15 mouse cellular contexts compared by ENCODE assay signal in the genomic region with DNA sequence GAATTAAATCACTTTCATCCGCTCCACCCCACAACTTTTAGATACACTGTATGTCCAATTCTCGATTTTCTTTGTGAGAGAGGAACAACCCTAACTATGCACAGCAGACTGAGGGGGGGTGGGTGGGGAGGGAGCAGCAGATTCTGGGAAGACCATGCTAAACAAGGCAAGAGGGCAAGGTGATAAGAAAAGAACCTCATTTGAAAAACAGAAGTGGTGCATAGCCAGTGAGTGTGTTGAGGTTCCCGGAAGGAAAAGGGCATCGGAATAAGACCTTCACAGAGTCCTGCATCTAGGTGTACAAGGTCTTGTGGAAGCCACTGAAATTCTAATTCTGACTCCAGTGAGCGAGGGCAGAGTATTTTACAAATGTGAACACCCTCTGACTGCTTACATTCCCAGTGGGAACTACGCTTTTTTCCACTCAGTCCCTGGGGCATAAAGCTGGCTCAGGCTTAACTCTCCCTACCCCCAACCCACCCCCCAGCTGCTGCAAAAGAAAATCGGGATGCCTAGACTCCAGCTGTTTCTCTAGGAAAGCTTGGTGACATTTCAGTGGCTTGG. TPM values are rescaled to one million over a fixed set of nuclear protein-coding genes. Genes with fewer than 3 reads are reported as not detected.
DNase-seq lines count a peak whose midpoint lies in the region; ATAC-seq and TF ChIP-seq lines count a peak whose summit lies in the region.
"Had no signal": no experiment of that assay in that cellular context is flagged by ENCODE, and none has a peak within 500 bp of the region (broad histone marks: within the 10 kb centered on the region; RNA-seq: fewer than 3 reads in every experiment).

No protein-coding gene starts in this region.

- no peak for ATAC-seq in liver, embryonic 14.5 days (ENCODE audit: insufficient read depth)
- no peak for ATAC-seq in megakaryocyte progenitor cell, adult 5-6 weeks (replicated peaks; ENCODE audit: poor library complexity)
- ATAC-seq: inflammation-experienced regulatory T-cells, adult 6 months; lung, postnatal 0 days; midbrain, embryonic 13.5 days had no signal

- peak overlapping the region; percentile 95 for H3K4me2 ChIP-seq in liver, embryonic 14.5 days (ENCODE audit: low read depth)
- H3K4me2 ChIP-seq: neural tube, embryonic 13.5 days had no signal

- TF ChIP-seq EP300 in liver, embryonic 14.5 days (IDR thresholded peaks at IDR 0.05; ENCODE audit: low read depth), result no peak

- DNase-seq in heart, embryonic 10.5 days (ENCODE audit: low spot score), result peak; percentile 75
- DNase-seq in heart, postnatal 4 days, result no peak
- peak; percentile 97 for DNase-seq in ES-CJ7 (ENCODE audit: low read depth, low spot score)
- peak; percentile 15 for DNase-seq in c-Kit-negative CD71-positive TER-119-positive erythroid progenitor cells, embryonic 14.5 days (ENCODE audit: low read depth, low spot score)
- DNase-seq in liver, embryonic 14.5 days (ENCODE audit: low read depth in 3 of 3, low spot score in 3 of 3), result no peak
- DNase-seq in thymus, adult 2 months, result no peak
- no peak for DNase-seq in cerebellum, adult 11-12 months
- DNase-seq: cerebellum, postnatal 10 days; thymus, postnatal 36 days had no signal

- H3K4me3 ChIP-seq in heart, embryonic 10.5 days, result peak overlapping the region; percentile 24; the same call in 1 of the 2 replicates
- H3K4me3 ChIP-seq in liver, embryonic 14.5 days (ENCODE audit: insufficient read depth in 1 of 2, low read depth in 2 of 2, low read length in 2 of 2), result peak overlapping the region; percentile 36 to 95
- H3K4me3 ChIP-seq in thymus, adult 2 months (ENCODE audit: control insufficient read depth, insufficient read depth, low read length), result no peak overlapping the region
- H3K4me3 ChIP-seq: embryonic facial prominence, embryonic 13.5 days; midbrain, embryonic 13.5 days; neural tube, embryonic 13.5 days had no signal

- peaks cover 48% of the 10 kb centered on the region for H3K4me1 ChIP-seq in heart, embryonic 10.5 days
- peaks cover 37 to 43% of the 10 kb centered on the region in 2 experiments for H3K4me1 ChIP-seq in liver, embryonic 14.5 days (replicated peaks; ENCODE audit: control insufficient read depth in 2 of 2, insufficient read depth in 2 of 2, low read length in 1 of 2)
- H3K4me1 ChIP-seq in thymus, adult 2 months (replicated peaks; ENCODE audit: control insufficient read depth, insufficient read depth, low read length), result peaks cover 17% of the 10 kb centered on the region

- H3K27ac ChIP-seq in heart, embryonic 10.5 days, result peak overlapping the region; percentile 47
- peak overlapping the region; percentile 85 for H3K27ac ChIP-seq in liver, embryonic 14.5 days
- H3K27ac ChIP-seq in thymus, adult 2 months (ENCODE audit: control insufficient read depth, insufficient read depth, low read length), result no peak overlapping the region
- H3K27ac ChIP-seq: embryonic facial prominence, embryonic 13.5 days; midbrain, embryonic 13.5 days; neural tube, embryonic 13.5 days had no signal

- WGBS in heart, embryonic 10.5 days, result 43% methylated on average over 7 of the region's 7 CpGs
- WGBS in liver, embryonic 14.5 days (ENCODE audit: insufficient replicate concordance), result 39% methylated on average over 7 of the region's 7 CpGs
- WGBS in thymus, adult 2 months, result 93% methylated on average over 7 of the region's 7 CpGs

- H3K9ac ChIP-seq in liver, embryonic 14.5 days (replicated peaks), result peak overlapping the region; percentile 81
- H3K9ac ChIP-seq: embryonic facial prominence, embryonic 13.5 days; midbrain, embryonic 13.5 days; neural tube, embryonic 13.5 days had no signal

- H3K9me3 ChIP-seq in heart, embryonic 10.5 days, result no peaks in the 10 kb centered on the region
- no peaks in the 10 kb centered on the region for H3K9me3 ChIP-seq in liver, embryonic 14.5 days (ENCODE audit: control insufficient read depth, low read length)
- H3K9me3 ChIP-seq: embryonic facial prominence, embryonic 13.5 days; midbrain, embryonic 13.5 days; neural tube, embryonic 13.5 days had no signal

- TF ChIP-seq POLR2A in thymus, adult 2 months (IDR thresholded peaks at IDR 0.05; ENCODE audit: control insufficient read depth, extremely low read depth, insufficient read depth, low read length, poor library complexity), result no peak

- TF ChIP-seq CTCF in liver, embryonic 14.5 days (IDR thresholded peaks at IDR 0.05; ENCODE audit: low read depth), result no peak
- no peak for TF ChIP-seq CTCF in thymus, adult 2 months (IDR thresholded peaks at IDR 0.05; ENCODE audit: borderline replicate concordance, control insufficient read depth, extremely low read depth, insufficient read depth, low read length, poor library complexity)

- H3K27me3 ChIP-seq in heart, embryonic 10.5 days (ENCODE audit: insufficient read depth, poor library complexity, severe bottlenecking), result peaks cover 44% of the 10 kb centered on the region
- H3K27me3 ChIP-seq in liver, embryonic 14.5 days (ENCODE audit: control insufficient read depth, insufficient read depth, low read length), result peaks cover 2% of the 10 kb centered on the region; the same call in 1 of the 2 replicates
- H3K27me3 ChIP-seq in thymus, adult 2 months (ENCODE audit: control insufficient read depth, insufficient read depth, low read length), result no peaks in the 10 kb centered on the region

- no peaks in the 10 kb centered on the region for H3K36me3 ChIP-seq in heart, embryonic 10.5 days
- H3K36me3 ChIP-seq in liver, embryonic 14.5 days (replicated peaks; ENCODE audit: control insufficient read depth, insufficient read depth, low read depth), result peaks cover 41% of the 10 kb centered on the region
- H3K36me3 ChIP-seq in thymus, adult 2 months (ENCODE audit: control insufficient read depth, insufficient read depth, low read length), result no peaks in the 10 kb centered on the region
- H3K36me3 ChIP-seq: midbrain, embryonic 13.5 days; neural tube, embryonic 13.5 days had no signal

RNA-seq across cellular contexts. Expression of a gene that starts 4.8 kb away (rescaled TPM):
- 1.4 and 1.8 TPM in 2 replicates for polyA plus RNA-seq in heart, embryonic 10.5 days (2016; fragmentation: Nextera tagmentation; extraction: Ambion mirVana)
- total RNA-seq in heart, postnatal 4 days (2021), result 10 to 100 TPM in 1 of 2 experiments, 1 to 10 TPM in 1; 9.5 to 10.6 TPM
- 3.4 and 4.3 TPM in 2 replicates for polyA plus RNA-seq in liver, embryonic 14.5 days (2012; rRNA removed)
- polyA plus RNA-seq in liver, embryonic 14.5 days (2014; fragmentation: Nextera tagmentation; extraction: Ambion mirVana), result 2.6 and 3.2 TPM in 2 replicates
- 8.2 and 10.7 TPM in 2 replicates for polyA plus RNA-seq in thymus, adult 2 months (2012; rRNA removed)
- 0.89 and 1.6 TPM in 2 replicates for total RNA-seq in megakaryocyte progenitor cell, adult 5-6 weeks (2015)
- 1.0 and 1.7 TPM in 2 replicates for total RNA-seq in megakaryocyte progenitor cell, adult 5-6 weeks (2017)

RNA-seq across cellular contexts. Expression of a gene that starts 42.5 kb away (rescaled TPM):
- polyA plus RNA-seq in heart, embryonic 10.5 days (2016; fragmentation: Nextera tagmentation; extraction: Ambion mirVana), result 4.0 and 5.4 TPM in 2 replicates
- 10 to 100 TPM; 31.0 to 33.2 TPM for total RNA-seq in heart, postnatal 4 days (2021)
- polyA plus RNA-seq in liver, embryonic 14.5 days (2012; rRNA removed), result 3.7 and 4.2 TPM in 2 replicates
- polyA plus RNA-seq in liver, embryonic 14.5 days (2014; fragmentation: Nextera tagmentation; extraction: Ambion mirVana), result 0.90 and 1.4 TPM in 2 replicates
- 13.2 and 19.1 TPM in 2 replicates for polyA plus RNA-seq in thymus, adult 2 months (2012; rRNA removed)
- 8.4 and 9.8 TPM in 2 replicates for total RNA-seq in megakaryocyte progenitor cell, adult 5-6 weeks (2015)
- 4.7 and 7.8 TPM in 2 replicates for total RNA-seq in megakaryocyte progenitor cell, adult 5-6 weeks (2017)

Comparison
In these comparisons a context has a peak if more than half of its experiments do, and no peak if none do; other contexts are left out.
1. DNase-seq: peak in heart, embryonic 10.5 days (single experiment), ES-CJ7 (single experiment) and c-Kit-negative CD71-positive TER-119-positive erythroid progenitor cells, embryonic 14.5 days (single experiment); none in heart, postnatal 4 days (single experiment), liver, embryonic 14.5 days (0 of 3), thymus, adult 2 months (single experiment) and cerebellum, adult 11-12 months (single experiment).